Mouse (Mus musculus) heart, embryonic 15.5 days (tissue): ENCODE measurements around the gene Gtf3c1. TPM values are rescaled to one million over a fixed set of nuclear protein-coding genes. Genes with fewer than 3 reads are reported as not detected.

ENCODE experiments used
- ATAC-seq: fragments of 200-750 bp; cut with Nextera tagmentation; replicated peaks from 2 replicates; pipeline ENCODE4 v1.8.0; 2017; ENCODE audit warnings: low read depth, moderate TSS enrichment; ENCODE audit not compliant: insufficient number of reproducible peaks, insufficient read depth, low FRiP score
- H3K27ac ChIP-seq: fragments of 300-500 bp; sonication (generic); 2 replicates; pipeline ENCODE4 v1.5.1; 2015; ENCODE audit warnings: mild to moderate bottlenecking, inconsistent platforms
- H3K27me3 ChIP-seq: fragments of 300-500 bp; sonication (generic); 2 replicates; pipeline ENCODE4 v1.6.1; 2015; ENCODE audit warnings: inconsistent platforms
- H3K36me3 ChIP-seq: fragments of 300-500 bp; sonication (generic); 2 replicates; pipeline ENCODE4 v1.6.1; 2015; ENCODE audit warnings: mild to moderate bottlenecking, inconsistent platforms
- H3K4me1 ChIP-seq: fragments of 300-500 bp; sonication (generic); replicated peaks from 2 replicates; pipeline ENCODE4 v1.6.1; 2015; ENCODE audit warnings: inconsistent platforms
- H3K4me2 ChIP-seq: fragments of 300-500 bp; sonication (generic); 2 replicates; pipeline ENCODE4 v1.6.1; 2015; ENCODE audit warnings: inconsistent platforms, mild to moderate bottlenecking, moderate library complexity
- H3K4me3 ChIP-seq: fragments of 300-500 bp; sonication (generic); 2 replicates; pipeline ENCODE4 v1.5.1; 2015; ENCODE audit warnings: mild to moderate bottlenecking, inconsistent platforms
- H3K9ac ChIP-seq: fragments of 300-500 bp; sonication (generic); 2 replicates; pipeline ENCODE4 v1.6.1; 2015; ENCODE audit warnings: mild to moderate bottlenecking, inconsistent platforms
- H3K9me3 ChIP-seq: fragments of 300-500 bp; sonication (generic); replicated peaks from 2 replicates; pipeline ENCODE4 v1.6.1; 2016; ENCODE audit warnings: inconsistent platforms
- WGBS: fragments of 180-500 bp; shearing (Covaris S2); methylation state at CpG from one replicate; pipeline ENCODE4 v1.1.7; 2015; ENCODE audit warnings: mixed read lengths; 5-methylcytosine and 5-hydroxymethylcytosine counted together
- polyA plus RNA-seq: library from polyadenylated mRNA; unstranded; fragments of >200 nt; fragmentation: Nextera tagmentation; extraction: Ambion mirVana; gene quantifications from 2 replicates; pipeline ENCODE4 v1.2.1, GENCODE M21; 2015

The Gtf3c1 gene
- polyA plus RNA-seq, 1 experiment from 2014 or later: 23.9 TPM

DNA sequence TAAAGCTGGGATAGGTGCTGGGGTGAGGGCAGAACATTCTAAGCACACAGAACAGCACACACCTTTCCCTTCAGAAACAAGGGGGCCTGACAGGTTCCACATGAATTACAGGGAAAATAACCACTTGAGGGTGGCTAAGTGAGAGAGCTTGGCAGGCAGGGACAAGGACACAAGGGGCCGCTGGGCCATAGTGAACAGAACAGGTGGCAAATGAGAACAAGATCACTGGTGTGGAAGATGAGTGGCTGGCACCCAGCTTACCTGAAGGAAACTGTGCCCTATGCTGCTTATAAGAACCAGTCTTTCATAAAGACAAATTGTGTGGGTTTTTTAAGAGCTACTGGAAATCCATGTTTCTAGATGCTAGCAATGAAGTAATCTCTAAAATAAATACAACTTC lies 4.8 kb downstream of the Gtf3c1 start:
- H3K4me2 ChIP-seq: no peak overlapping the region
- peaks cover 4% of the 10 kb centered on the region; the same call in 1 of the 2 replicates for H3K9me3 ChIP-seq
- peaks cover 64% of the 10 kb centered on the region for H3K36me3 ChIP-seq
- no peak overlapping the region for H3K9ac ChIP-seq
- WGBS: 96% methylated on average over 1 of the region's 1 CpGs
- H3K4me3 ChIP-seq: no peak overlapping the region
- H3K4me1 ChIP-seq: peaks cover 24% of the 10 kb centered on the region
- H3K27ac ChIP-seq: no peak overlapping the region
- H3K27me3 ChIP-seq: no peaks in the 10 kb centered on the region
- ATAC-seq: no peak

DNA sequence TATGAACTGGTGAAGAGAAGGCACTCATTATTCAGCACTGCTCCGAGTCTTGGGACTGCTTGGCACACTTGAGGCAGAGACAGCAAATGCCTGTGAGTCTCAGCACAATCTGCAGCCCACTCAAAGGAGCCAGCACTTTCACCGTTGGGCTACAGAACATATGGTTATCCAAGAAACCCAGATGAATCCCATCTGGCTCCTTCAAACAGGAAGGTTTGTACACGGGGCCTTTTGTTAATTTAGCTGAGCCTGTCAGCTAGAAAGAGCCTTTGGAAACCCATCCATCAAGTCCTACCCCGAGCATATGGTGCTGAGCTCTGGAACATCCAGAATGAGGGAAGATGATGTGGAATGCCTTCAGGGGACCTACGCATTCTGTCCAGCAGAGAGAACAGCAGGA lies 13.5 kb downstream of the Gtf3c1 start:
- ATAC-seq: no peak
- peaks cover 4% of the 10 kb centered on the region; the same call in 1 of the 2 replicates for H3K9me3 ChIP-seq
- no peaks in the 10 kb centered on the region for H3K27me3 ChIP-seq
- H3K4me3 ChIP-seq: no peak overlapping the region
- H3K36me3 ChIP-seq: peaks cover 98% of the 10 kb centered on the region
- WGBS: 82% methylated on average over 5 of the region's 5 CpGs
- H3K27ac ChIP-seq: no peak overlapping the region
- H3K9ac ChIP-seq: no peak overlapping the region
- H3K4me2 ChIP-seq: no peak overlapping the region
- H3K4me1 ChIP-seq: no peaks in the 10 kb centered on the region

DNA sequence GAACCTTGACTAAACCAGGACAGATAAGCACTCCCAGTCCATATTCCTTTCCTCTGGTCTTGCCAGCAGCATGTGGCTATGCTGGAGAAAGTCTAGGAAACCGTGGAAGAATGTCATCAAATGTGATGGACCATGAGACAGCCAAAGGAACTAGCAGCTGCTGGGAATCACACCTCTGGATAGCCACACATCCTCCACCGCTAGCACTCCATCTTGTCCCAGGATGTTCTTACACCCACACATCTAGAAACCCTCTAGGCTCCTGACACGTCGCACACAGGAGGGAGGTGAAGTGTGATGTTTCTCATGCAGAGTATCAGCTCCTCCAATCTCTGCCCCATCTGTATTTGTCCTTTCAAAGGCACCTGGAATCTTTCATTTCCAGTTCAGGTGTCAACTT lies 17.1 kb downstream of the Gtf3c1 start:
- Histone ChIP-seq H3K9ac (no peak overlapping the region), H3K36me3 (peaks cover 92% of the 10 kb centered on the region), H3K4me3 (no peak overlapping the region), H3K4me1 (no peaks in the 10 kb centered on the region), H3K4me2 (no peak overlapping the region), H3K27ac (no peak overlapping the region), H3K27me3 (no peaks in the 10 kb centered on the region), H3K9me3 (no peaks in the 10 kb centered on the region)
- no peak for ATAC-seq
- WGBS: 82% methylated on average over 4 of the region's 4 CpGs

DNA sequence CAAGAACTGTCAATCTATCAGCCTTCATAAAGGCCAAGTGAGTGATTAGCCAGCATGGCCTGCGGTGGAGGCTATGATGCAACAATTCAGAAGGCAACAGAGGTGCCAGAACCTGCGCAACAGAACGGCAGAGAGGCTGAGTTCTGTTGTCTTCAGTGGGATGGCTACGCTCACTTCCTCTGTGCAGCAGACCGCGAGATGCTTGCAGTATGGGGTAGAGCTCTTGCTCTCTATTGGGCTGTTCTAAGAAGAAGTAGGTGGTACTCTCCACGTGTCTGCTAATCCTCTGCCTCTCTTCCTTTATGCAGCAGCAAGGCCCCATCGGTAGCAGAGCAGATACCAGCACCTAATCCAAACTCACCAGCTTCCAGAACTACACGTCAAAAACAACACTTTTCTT lies 27.6 kb downstream of the Gtf3c1 start:
- no peak overlapping the region for H3K4me3 ChIP-seq
- no peak overlapping the region for H3K4me2 ChIP-seq
- H3K27ac ChIP-seq: no peak overlapping the region
- no peak for ATAC-seq
- H3K36me3 ChIP-seq: peaks cover 77% of the 10 kb centered on the region
- H3K9ac ChIP-seq: no peak overlapping the region
- H3K9me3 ChIP-seq: no peaks in the 10 kb centered on the region
- no peaks in the 10 kb centered on the region for H3K4me1 ChIP-seq
- 82% methylated on average over 9 of the region's 9 CpGs for WGBS
- no peaks in the 10 kb centered on the region for H3K27me3 ChIP-seq

DNA sequence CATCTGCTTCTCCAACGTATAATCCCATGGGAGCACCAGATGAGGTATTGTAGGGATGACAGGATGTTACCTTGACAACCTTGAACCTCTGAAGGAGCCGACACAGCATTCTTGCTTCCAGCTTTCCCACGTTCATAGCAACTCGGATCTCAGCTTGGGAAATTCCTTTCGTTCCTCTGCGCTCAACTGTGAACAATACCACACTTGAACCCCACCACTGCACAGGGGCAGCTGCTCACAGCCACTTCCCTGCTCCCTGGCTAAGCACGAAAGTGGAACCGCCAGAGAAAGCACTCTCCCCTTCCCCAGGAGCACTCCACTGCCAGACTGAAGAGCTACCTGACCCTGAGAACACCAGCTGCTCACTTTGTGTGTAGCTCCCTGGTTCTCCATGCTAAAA lies 28.8 kb downstream of the Gtf3c1 start:
- Histone ChIP-seq H3K27ac (no peak overlapping the region), H3K9ac (no peak overlapping the region), H3K9me3 (no peaks in the 10 kb centered on the region), H3K27me3 (no peaks in the 10 kb centered on the region), H3K36me3 (peaks cover 85% of the 10 kb centered on the region), H3K4me2 (no peak overlapping the region), H3K4me1 (no peaks in the 10 kb centered on the region), H3K4me3 (no peak overlapping the region)
- ATAC-seq: no peak
- WGBS: 72% methylated on average over 8 of the region's 8 CpGs

DNA sequence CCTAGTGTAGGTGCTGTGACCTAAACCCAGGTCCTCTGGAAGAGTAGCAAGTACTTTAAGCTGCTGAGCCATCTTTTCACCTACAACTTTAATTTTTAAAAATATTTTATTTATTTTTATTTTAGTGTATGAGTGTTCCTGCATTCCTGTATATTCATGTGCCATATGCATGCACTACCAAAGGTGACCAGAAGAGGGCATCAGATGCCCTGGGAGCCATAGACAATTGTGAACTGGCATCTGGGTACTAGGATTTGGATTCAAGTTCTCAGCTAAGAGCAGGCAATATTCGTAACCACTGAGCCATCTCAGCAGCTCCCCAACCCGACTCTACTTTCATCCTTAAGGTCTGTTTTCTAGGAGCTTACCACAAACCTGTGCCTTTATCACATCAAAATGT lies 32.7 kb downstream of the Gtf3c1 start:
- no peak overlapping the region for H3K4me3 ChIP-seq
- WGBS: 74% methylated on average over 2 of the region's 2 CpGs
- H3K27ac ChIP-seq: no peak overlapping the region
- peaks cover 97% of the 10 kb centered on the region for H3K36me3 ChIP-seq
- H3K27me3 ChIP-seq: no peaks in the 10 kb centered on the region
- no peak for ATAC-seq
- no peaks in the 10 kb centered on the region for H3K9me3 ChIP-seq
- H3K4me1 ChIP-seq: no peaks in the 10 kb centered on the region
- H3K9ac ChIP-seq: no peak overlapping the region
- H3K4me2 ChIP-seq: no peak overlapping the region

DNA sequence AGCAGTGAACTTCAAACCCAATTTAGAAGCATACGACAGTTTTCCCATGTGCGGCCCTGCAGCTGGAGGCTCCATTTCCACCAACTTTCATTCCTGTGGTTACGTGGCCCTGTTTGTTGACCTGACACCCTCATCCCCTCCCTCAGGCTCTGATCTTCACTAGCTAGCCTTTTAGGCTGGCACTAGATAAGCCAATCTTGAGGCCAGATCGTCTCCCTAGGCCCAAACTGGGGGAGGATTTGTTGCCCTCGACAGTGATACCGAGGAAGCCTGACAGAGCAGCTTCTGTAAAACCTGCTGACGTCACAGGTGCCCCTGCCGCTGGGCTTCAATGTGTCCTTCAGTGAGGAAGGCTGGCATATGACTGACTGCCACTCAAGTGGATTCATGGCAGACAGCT lies 36.2 kb downstream of the Gtf3c1 start:
- WGBS: 78% methylated on average over 8 of the region's 8 CpGs
- no peak overlapping the region for H3K4me3 ChIP-seq
- ATAC-seq: no peak

DNA sequence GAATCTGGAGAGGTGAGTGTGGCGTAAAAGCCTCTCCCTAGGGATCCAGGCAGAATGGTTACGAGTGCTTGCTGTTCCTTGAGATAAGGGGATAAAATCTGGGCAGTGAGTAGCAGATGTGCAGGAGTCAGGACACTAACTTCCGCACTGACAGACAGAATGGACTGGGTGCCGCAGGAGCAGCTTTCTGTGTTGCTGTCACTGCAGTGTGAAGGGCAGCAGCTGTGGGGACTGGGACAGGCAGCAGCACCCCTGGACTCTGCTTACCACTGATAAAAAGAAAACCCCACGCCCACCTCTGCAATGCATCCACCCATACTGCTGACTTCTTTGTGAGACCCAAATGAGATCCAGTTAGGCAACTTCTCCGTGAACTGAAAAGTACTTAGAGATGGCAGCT lies 36.7 kb downstream of the Gtf3c1 start:
- Histone ChIP-seq H3K36me3 (peaks cover 96% of the 10 kb centered on the region), H3K9me3 (no peaks in the 10 kb centered on the region), H3K27me3 (no peaks in the 10 kb centered on the region), H3K4me2 (no peak overlapping the region), H3K4me1 (no peaks in the 10 kb centered on the region), H3K9ac (no peak overlapping the region), H3K27ac (no peak overlapping the region), H3K4me3 (no peak overlapping the region)
- ATAC-seq: no peak
- 74% methylated on average over 6 of the region's 6 CpGs for WGBS

More for the DNA sequence above, 36.2 kb downstream of the Gtf3c1 start:
- Histone ChIP-seq H3K36me3 (peaks cover 96% of the 10 kb centered on the region), H3K27me3 (no peaks in the 10 kb centered on the region), H3K27ac (no peak overlapping the region), H3K9me3 (no peaks in the 10 kb centered on the region), H3K4me2 (no peak overlapping the region), H3K4me1 (no peaks in the 10 kb centered on the region), H3K9ac (no peak overlapping the region)

DNA sequence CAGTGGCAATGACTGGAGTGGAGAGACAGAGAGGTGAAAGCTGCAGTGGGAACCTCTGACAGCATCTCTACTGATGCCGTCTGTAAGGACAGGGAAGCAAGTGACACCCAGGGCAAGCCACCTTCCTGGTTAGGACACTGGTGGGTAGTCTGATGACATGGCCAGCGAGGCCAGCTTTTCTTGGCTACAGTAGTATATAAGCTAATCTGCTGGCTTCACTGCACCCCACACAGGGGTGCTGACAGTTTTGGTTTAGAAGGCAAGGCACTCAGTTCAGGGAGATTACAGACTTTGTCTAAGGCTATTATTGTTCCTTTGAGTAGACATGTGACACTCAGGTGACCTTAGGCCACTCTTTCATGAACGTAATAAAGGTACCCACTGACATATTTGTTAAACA lies 43.9 kb downstream of the Gtf3c1 start:
- no peak overlapping the region for H3K4me2 ChIP-seq
- peaks cover 92% of the 10 kb centered on the region for H3K36me3 ChIP-seq
- no peak overlapping the region for H3K4me3 ChIP-seq
- no peak; the same call in 1 of the 2 replicates for ATAC-seq
- H3K4me1 ChIP-seq: 0 out of 2 replicates have a peak, but pooled peaks cover 3% of the 10 kb centered on the region
- WGBS: 64% methylated on average over 3 of the region's 3 CpGs
- H3K27me3 ChIP-seq: no peaks in the 10 kb centered on the region
- no peak overlapping the region for H3K9ac ChIP-seq
- H3K27ac ChIP-seq: no peak overlapping the region
- no peaks in the 10 kb centered on the region for H3K9me3 ChIP-seq

DNA sequence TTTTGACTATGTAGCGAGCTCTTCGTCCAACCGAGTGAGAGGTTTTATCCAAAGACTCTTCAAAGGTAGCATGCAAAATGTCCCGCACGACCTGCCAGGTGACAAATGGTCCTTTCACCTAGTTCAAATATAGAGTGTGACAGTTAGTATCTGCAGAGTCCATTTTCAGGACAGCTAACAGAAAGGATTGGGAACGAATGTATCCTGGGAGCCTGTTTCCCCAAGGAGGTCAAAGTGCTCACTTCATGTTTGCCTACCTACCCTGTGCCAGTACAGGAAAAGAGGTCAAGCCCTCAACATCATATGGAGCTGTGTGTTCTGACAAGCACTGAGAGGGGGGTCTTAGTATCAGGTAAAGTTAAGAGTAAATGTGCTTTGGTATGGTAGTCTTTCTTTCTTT lies 50.1 kb downstream of the Gtf3c1 start:
- H3K4me1 ChIP-seq: 0 out of 2 replicates have a peak, but pooled peaks cover 8% of the 10 kb centered on the region
- no peak overlapping the region for H3K4me3 ChIP-seq
- WGBS: 92% methylated on average over 6 of the region's 6 CpGs
- H3K9me3 ChIP-seq: no peaks in the 10 kb centered on the region
- H3K27me3 ChIP-seq: no peaks in the 10 kb centered on the region
- peaks cover 97% of the 10 kb centered on the region for H3K36me3 ChIP-seq
- no peak overlapping the region for H3K9ac ChIP-seq
- H3K27ac ChIP-seq: no peak overlapping the region
- no peak overlapping the region for H3K4me2 ChIP-seq
- no peak for ATAC-seq

DNA sequence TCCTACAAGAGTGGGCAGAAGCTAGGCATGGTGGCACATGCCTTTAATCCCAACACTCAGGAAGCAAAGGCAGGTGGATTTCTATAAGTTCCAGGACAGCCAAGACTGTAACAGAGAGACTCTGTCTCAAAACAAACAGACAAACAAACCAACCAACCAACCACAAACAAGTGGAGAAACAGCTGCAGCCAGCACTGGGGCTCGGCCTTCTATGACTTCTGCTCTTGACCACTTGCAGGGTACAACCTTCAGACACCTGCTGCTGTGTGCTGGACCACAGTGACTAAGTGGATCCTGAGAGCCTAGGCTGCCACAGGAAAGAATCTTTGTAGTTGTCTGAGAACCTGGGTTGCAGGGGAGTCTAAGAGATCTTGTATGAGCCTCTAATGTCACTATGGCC lies 58.6 kb downstream of the Gtf3c1 start:
- Histone ChIP-seq H3K27ac (no peak overlapping the region), H3K36me3 (peaks cover 96% of the 10 kb centered on the region), H3K27me3 (no peaks in the 10 kb centered on the region), H3K4me1 (no peaks in the 10 kb centered on the region), H3K4me3 (no peak overlapping the region), H3K9me3 (no peaks in the 10 kb centered on the region), H3K9ac (no peak overlapping the region), H3K4me2 (no peak overlapping the region)
- ATAC-seq: no peak
- WGBS: 96% methylated on average over 1 of the region's 1 CpGs

DNA sequence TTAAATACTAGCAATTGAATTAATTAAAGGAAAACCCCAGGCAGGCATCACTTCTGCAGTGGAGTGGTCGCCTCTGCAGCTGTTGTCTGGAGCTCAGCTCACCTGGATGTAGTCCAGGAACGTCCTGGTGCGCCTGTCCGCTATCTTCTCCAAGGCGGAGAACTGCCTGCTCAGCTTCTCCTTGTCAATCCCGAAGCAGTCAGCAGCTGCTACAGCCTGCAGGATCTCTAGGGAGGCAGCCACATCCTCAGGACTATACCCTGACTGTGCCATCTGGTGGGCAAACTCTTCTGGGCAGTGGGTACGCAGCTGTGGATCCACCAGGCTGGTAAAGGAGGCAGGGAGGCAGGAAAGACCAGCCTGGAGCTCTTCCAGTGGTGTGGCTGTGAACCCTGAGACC lies 62.2 kb downstream of the Gtf3c1 start:
- ATAC-seq: no peak
- H3K4me1 ChIP-seq: peaks cover 6% of the 10 kb centered on the region
- H3K27me3 ChIP-seq: no peaks in the 10 kb centered on the region
- peaks cover 99% of the 10 kb centered on the region for H3K36me3 ChIP-seq
- 77% methylated on average over 7 of the region's 7 CpGs for WGBS
- H3K27ac ChIP-seq: no peak overlapping the region
- H3K9me3 ChIP-seq: no peaks in the 10 kb centered on the region
- no peak overlapping the region for H3K4me3 ChIP-seq
- no peak overlapping the region for H3K9ac ChIP-seq
- no peak overlapping the region for H3K4me2 ChIP-seq
